Mouse (Mus musculus) cerebellum, postnatal 36 days (tissue): ENCODE data around the gene Olfr1383.
"Not testable (repeated sequence)": the region's sequence is repeated elsewhere in the genome, so short reads cannot be mapped to it uniquely, and the experiment has no call there.

Experiments used
- DNase-seq, 2 experiments: peaks; one replicate each; pipeline ENCODE4 v3.0.0; 2021 to 2022; ENCODE audit warnings: mixed read lengths in 2 of 2

The Olfr1383 gene

DNA sequence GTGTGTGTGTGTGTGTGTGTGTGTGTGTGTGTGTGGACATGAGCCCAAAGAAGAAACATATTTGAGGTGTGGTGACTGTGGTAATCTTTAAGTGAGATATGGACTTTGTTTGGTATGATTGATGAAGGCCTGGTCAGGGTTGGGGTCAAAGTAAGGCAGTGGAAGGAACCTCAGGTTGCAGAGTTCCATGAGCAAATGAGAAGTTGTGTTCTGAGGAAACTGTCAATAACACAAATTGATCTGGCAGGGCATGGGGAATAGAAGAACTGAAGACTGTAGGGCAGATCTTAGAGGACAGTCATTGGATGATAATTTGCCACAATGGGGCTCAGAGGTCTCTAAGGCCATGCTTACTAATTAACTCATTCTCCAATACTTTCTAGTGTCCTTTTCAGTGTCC lies at the start of gene Olfr1383:
Gene Olfr1383, plus strand, starts transcription at position 301 of the 400 bp plus-strand sequence.
- no peak for DNase-seq

DNA sequence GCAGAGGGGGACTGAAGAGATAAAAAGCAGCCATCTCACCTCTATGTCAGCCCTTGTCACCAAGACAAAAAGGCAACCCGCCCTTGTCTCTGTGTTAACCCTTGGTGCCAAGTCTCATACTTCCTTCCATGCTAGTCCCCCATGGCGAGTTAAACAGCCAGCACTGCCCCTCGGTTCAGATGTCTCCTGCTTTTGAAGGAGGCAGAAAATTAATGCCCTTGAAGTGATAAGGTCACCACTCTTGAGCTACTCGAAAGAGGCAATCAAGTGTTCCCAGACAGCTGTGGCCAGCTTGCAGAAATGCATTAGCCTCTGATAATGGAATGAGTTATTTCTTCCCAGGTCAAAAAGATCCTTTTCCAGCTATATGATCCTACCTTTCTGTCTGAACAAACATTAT lies 33.5 kb upstream of the Olfr1383 start:
- no peak for DNase-seq

DNA sequence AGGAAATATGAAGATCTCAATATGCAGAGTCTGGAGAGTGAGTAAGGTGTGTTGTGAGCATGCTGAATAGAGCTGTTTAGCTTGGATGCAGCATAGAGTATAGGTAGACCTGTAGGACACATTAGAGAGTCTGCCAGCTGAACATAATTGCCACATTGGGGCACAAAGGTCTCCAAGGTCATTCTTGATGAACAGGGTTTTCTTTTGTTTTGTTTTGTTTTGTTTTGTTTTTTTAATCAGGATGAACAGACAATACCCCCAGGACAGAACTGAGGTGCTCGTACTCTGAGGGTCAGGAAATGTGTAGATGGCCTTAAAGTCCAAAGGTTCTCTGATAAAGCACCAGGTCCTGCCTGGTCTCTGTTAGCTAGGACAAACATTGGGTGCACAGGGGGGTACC lies 30.7 kb upstream of the Olfr1383 start, which contains the start of gene Olfr1385:
Gene Olfr1385, plus strand, starts transcription at position 301 of the 400 bp plus-strand sequence.
- DNase-seq = not testable (repeated sequence)

DNA sequence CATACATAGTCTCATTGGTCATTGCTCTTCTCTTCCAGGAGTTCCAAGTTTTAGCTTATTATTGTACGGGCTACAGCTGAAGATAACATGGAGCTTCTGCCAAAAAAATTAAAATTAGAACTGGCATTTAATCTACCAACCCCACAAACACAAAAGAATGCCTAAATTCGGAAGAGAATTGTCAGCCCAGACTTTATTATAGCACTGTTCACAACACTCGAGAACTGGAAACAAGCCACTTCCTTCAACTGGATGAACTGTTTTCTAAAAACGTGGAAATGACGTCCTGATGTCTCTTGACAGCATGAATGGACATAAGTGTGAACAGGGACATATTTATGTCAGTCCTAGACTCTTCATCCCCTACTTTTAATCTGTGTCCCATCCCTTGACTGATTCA lies 1.4 kb upstream of the Olfr1383 start:
- no peak for DNase-seq

DNA sequence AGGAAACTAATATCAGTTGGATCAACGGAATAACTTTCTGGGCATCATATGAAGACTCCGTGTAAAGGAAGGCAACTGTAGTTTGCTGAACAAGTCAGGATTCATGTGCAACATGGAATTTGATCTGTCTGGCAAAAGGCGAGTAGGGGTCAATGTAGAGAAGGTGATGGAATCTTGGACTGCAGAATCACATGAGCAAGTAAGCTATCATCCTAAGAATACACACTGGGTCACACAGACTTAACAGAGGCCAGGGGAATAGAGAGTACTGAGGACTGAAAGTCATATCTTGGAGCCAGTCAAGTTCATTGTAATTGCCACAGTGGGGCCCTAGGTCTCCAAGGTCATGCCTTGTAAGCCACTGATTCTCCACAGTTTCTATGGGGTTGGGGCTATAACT lies 8.5 kb downstream of the Olfr1383 start, which contains the start of gene Olfr1382:
Gene Olfr1382, plus strand, starts transcription at position 301 of the 400 bp plus-strand sequence.
- DNase-seq = no peak

DNA sequence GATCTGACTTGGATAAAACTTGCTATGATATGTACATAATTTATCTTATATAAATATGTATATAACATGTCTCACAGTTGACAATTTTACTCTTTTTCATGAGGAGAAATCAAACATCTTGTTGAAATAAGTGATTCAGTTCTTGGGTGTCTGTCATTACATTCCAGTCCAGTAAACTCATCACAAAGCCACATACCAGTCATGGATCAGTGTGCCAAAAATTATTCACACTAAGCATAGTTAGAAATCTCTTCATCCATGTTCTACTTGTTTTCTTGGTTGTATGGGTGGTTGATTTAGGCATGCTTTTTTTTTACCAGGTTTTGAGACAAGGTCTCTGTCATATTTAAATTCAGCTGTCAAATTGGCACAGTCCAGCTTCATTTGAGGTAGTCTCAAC lies 13.3 kb downstream of the Olfr1383 start:
- no peak for DNase-seq

DNA sequence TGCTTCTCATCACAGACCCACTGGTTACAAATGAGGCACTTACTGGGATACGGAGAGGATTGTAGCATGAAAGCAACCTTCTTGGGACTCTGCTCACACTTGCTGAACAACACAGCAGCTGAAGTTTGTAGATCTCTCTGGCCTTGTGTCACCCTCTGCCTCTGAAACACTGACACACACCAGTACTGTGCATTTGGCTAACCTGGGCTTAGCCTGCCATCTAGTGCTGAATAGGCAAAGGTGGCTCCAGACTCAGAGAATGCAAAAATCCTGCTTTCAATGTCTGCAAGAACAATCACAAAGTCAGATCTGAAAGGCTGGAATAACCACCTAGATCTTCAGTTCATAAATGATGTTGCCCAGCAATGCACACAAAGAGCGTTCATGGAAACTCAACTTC lies 17.2 kb downstream of the Olfr1383 start:
- not testable (repeated sequence) for DNase-seq

DNA sequence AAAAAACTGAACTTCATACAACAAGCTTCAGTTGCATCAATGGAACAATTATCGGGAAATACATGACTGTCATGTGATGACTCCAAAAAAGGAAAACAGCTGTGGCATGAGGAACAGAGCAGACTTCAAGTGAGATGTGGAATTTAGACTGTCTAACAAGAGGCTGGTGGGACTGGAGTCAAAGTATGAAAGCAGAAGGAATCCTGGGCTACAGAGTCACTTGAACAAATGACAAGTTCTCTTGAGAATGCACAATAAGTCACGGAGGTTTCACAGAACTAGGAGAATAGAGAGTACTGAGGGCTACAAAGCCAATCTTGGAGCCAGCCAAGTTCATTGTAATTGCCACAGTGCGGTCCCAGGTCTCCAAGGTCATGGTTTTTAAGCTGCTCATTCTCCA lies 23.7 kb downstream of the Olfr1383 start, which contains the start of gene Olfr1381:
Gene Olfr1381, plus strand, starts transcription at position 301 of the 400 bp plus-strand sequence.
- not testable (repeated sequence) for DNase-seq

DNA sequence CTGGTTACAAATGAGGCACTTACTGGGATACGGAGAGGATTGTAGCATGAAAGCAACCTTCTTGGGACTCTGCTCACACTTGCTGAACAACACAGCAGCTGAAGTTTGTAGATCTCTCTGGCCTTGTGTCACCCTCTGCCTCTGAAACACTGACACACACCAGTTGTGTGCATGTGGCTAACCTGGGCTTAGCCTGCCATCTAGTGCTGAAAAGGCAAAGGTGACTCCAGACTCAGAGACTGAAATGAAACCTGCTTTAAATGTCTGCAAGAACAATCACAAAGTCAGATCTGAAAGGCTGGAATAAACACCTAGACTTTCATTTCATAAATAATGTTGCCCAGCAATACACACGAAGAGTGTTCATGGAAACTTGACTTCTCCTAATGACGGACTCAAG lies 34.6 kb downstream of the Olfr1383 start:
- not testable (repeated sequence) for DNase-seq

DNA sequence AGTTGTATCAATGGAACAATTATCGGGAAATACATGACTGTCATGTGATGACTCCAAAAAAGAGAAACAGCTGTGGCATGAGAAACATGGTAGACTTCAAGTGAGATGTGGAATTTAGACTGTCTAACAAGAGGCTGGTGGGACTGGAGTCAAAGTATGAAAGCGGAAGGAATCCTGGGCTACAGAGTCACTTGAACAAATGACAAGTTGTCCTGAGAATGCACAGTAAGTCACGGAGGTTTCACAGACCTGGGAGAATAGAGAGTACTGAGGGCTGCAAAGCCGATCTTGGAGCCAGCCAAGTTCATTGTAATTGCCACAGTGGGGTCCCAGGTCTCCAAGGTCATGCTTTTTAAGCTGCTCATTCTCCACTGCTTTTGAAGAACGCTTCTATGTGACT lies 37.1 kb downstream of the Olfr1383 start, which contains the start of gene Olfr1380:
Gene Olfr1380, plus strand, starts transcription at position 301 of the 400 bp plus-strand sequence.
- DNase-seq = not testable (repeated sequence)

DNA sequence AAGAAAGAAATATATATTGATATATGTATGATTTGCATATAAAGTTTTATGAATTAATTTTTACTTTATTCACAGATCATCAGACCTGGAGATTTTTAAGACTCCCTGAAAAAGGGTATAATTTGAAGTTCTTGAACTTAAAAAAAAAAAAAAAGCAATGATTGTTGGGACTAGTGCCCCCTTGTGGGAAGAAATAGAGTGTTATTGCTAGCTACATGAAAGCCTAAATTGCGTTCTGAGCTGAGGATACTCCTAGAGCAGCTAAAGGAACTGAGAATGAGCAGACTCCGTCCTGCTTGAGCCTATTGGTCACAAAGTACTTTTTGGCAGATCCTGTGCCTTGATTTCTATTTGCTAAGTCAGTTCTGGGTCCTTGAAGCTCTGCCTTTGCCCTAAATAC lies 55.6 kb downstream of the Olfr1383 start:
- DNase-seq = not testable (repeated sequence)
